Mouse (Mus musculus) regulatory T cell (primary cell): Measurements from ENCODE around the gene Cfap206.
"Not testable (repeated sequence)": the region's sequence is repeated elsewhere in the genome, so short reads cannot be mapped to it uniquely, and the experiment has no call there.

ENCODE experiments used
- in situ Hi-C: fragments of 300-600 bp; cut with MboI, MseI; formaldehyde crosslinking; loops from one replicate; pipeline ENCODE4 v1.15.1; 2025; ENCODE audit warnings: high pct_unique_total_duplicates

The Cfap206 gene

GRCm38 (mm10) chr4:34729851-34730341 is at the start of gene Cfap206:
TSS of gene Cfap206 (minus strand) at chr4:34730206.
- in situ Hi-C loops: no loop called here

GRCm38 (mm10) chr4:34777677-34778527 is 47.9 kb upstream of the Cfap206 start, which contains the start of gene Smim8:
TSS of gene Smim8 (minus strand) at chr4:34778423.
- in situ Hi-C loops: no loop called here

GRCm38 (mm10) chr4:34771652-34772371 is 41.8 kb upstream of the Cfap206 start:
- in situ Hi-C loops: no loop called here

GRCm38 (mm10) chr4:34756163-34756562 is 26.2 kb upstream of the Cfap206 start, which contains the start of gene Gm136:
TSS of gene Gm136 (minus strand) at chr4:34756263.
- in situ Hi-C loops: no loop called here

- in situ Hi-C loops: no loop called here
Observed at GRCm38 (mm10) chr4:34749236-34749635, 19.2 kb upstream of the Cfap206 start.

GRCm38 (mm10) chr4:34734461-34734860 is 4.5 kb upstream of the Cfap206 start:
- in situ Hi-C loops: no loop called here

- in situ Hi-C loops: not testable (repeated sequence)
Observed at GRCm38 (mm10) chr4:34733415-34733814, 3.4 kb upstream of the Cfap206 start.

- in situ Hi-C loops: not testable (repeated sequence)
Observed at GRCm38 (mm10) chr4:34725710-34726109, 4.3 kb downstream of the Cfap206 start.

GRCm38 (mm10) chr4:34724306-34724705 is 5.7 kb downstream of the Cfap206 start:
- in situ Hi-C loops: no loop called here

GRCm38 (mm10) chr4:34723186-34723585 is 6.8 kb downstream of the Cfap206 start:
- in situ Hi-C loops: no loop called here

GRCm38 (mm10) chr4:34720127-34720895 is 9.7 kb downstream of the Cfap206 start:
- in situ Hi-C loops: no loop called here

- in situ Hi-C loops: no loop called here
Observed at GRCm38 (mm10) chr4:34719421-34719820, 10.6 kb downstream of the Cfap206 start.

GRCm38 (mm10) chr4:34715062-34715461 is 14.9 kb downstream of the Cfap206 start:
- in situ Hi-C loops: no loop called here

GRCm38 (mm10) chr4:34708127-34708526 is 21.9 kb downstream of the Cfap206 start:
- in situ Hi-C loops: no loop called here

- in situ Hi-C loops: no loop called here
Observed at GRCm38 (mm10) chr4:34707248-34707647, 22.8 kb downstream of the Cfap206 start.

- in situ Hi-C loops: no loop called here
Observed at GRCm38 (mm10) chr4:34703029-34703428, 27.0 kb downstream of the Cfap206 start.

- in situ Hi-C loops: no loop called here
Observed at GRCm38 (mm10) chr4:34702231-34702630, 27.8 kb downstream of the Cfap206 start.

- in situ Hi-C loops: no loop called here
Observed at GRCm38 (mm10) chr4:34701528-34701927, 28.5 kb downstream of the Cfap206 start.

- in situ Hi-C loops: no loop called here
Observed at GRCm38 (mm10) chr4:34688021-34688420, 42.0 kb downstream of the Cfap206 start.

GRCm38 (mm10) chr4:34686874-34687567 is 43.0 kb downstream of the Cfap206 start, which contains the start of gene Slc35a1:
TSS of gene Slc35a1 (minus strand) at chr4:34687438.
- in situ Hi-C loops: no loop called here

- in situ Hi-C loops: loop anchor here (5.0 kb wide), 1 partner anchor 87 kb away; no protein-coding TSS in a partner anchor
Observed at GRCm38 (mm10) chr4:34680530-34680929, 49.5 kb downstream of the Cfap206 start.
